Mouse (Mus musculus) cortical plate, adult 2 months (tissue): ENCODE results near the gene Trmt112.
A peak's percentile ranks its signal among the peaks of the same experiment; 100 is the strongest.

ENCODE experiments used
- CTCF ChIP-seq: fragments of 200-500 bp; IDR thresholded peaks from 2 replicates; pipeline ENCODE4 v1.5.1; 2011; ENCODE audit warnings: mild to moderate bottlenecking, control low read depth, low read length; ENCODE audit not compliant: insufficient read depth; ENCODE audit errors: extremely low read depth
- POLR2A ChIP-seq: fragments of 200-500 bp; IDR thresholded peaks from 2 replicates; pipeline ENCODE4 v1.6.1; 2011; ENCODE audit warnings: mild to moderate bottlenecking, low read length, control low read depth; ENCODE audit not compliant: insufficient read depth; ENCODE audit errors: extremely low read depth

- TF ChIP-seq CTCF = no peak
- peak; percentile 68; the same call in 1 of the 2 replicates for TF ChIP-seq POLR2A
These were observed 12.4 kb downstream of the Trmt112 start, which contains the start of gene Esrra for GRCm38 (mm10) chr19:6921647-6922567.
